Mouse (Mus musculus) kidney, embryonic 16.5 days (tissue): ENCODE measurements around the gene Gm11639. TPM values are rescaled to one million over a fixed set of nuclear protein-coding genes. Genes with fewer than 3 reads are reported as not detected.

Experiments used
- ATAC-seq: fragments of 200-750 bp; cut with Nextera tagmentation; 2 replicates; pipeline ENCODE4 v1.8.0; 2017; ENCODE audit warnings: moderate TSS enrichment; ENCODE audit not compliant: low FRiP score, low TSS enrichment
- H3K27ac ChIP-seq: fragments of 300-500 bp; sonication (generic); 2 replicates; pipeline ENCODE4 v1.5.1; 2014; ENCODE audit warnings: low read length
- H3K27me3 ChIP-seq: fragments of 300-500 bp; sonication (generic); 2 replicates; pipeline ENCODE4 v1.6.1; 2014; ENCODE audit warnings: low read length, control low read depth, mixed read lengths; ENCODE audit not compliant: insufficient read depth
- H3K36me3 ChIP-seq: fragments of 300-500 bp; sonication (generic); 2 replicates; pipeline ENCODE4 v1.6.1; 2014; ENCODE audit warnings: low read length, control low read depth, mixed read lengths; ENCODE audit not compliant: insufficient read depth
- H3K4me1 ChIP-seq: fragments of 300-500 bp; sonication (generic); 2 replicates; pipeline ENCODE4 v1.6.1; 2014; ENCODE audit warnings: low read length, control low read depth, mixed read lengths; ENCODE audit not compliant: insufficient read depth
- H3K4me2 ChIP-seq: fragments of 300-500 bp; sonication (generic); replicated peaks from 2 replicates; pipeline ENCODE4 v1.6.1; 2014; ENCODE audit warnings: low read depth, low read length
- H3K4me3 ChIP-seq: fragments of 300-500 bp; sonication (generic); 2 replicates; pipeline ENCODE4 v1.5.1; 2014; ENCODE audit warnings: mild to moderate bottlenecking, low read length
- H3K9ac ChIP-seq: fragments of 300-500 bp; sonication (generic); replicated peaks from 2 replicates; pipeline ENCODE4 v1.6.1; 2014; ENCODE audit warnings: low read length
- H3K9me3 ChIP-seq: fragments of 300-500 bp; sonication (generic); 2 replicates; pipeline ENCODE4 v1.6.1; 2016; ENCODE audit warnings: low read length, control low read depth
- WGBS: fragments of 180-500 bp; shearing (Covaris S2); extraction: QIAGEN DNeasy Blood & Tissue Kit; methylation state at CpG from one replicate; pipeline ENCODE4 v1.1.7; 2014; 5-methylcytosine and 5-hydroxymethylcytosine counted together
- polyA plus RNA-seq: library from polyadenylated mRNA; unstranded; fragments of >200 nt; fragmentation: Nextera tagmentation; extraction: Ambion mirVana; gene quantifications from 2 replicates; pipeline ENCODE4 v1.2.1, GENCODE M21; 2015

Gene Gm11639
- polyA plus RNA-seq, 1 experiment from 2014 or later: not detected

GRCm38 (mm10) chr11:104667399-104667798 is 18.1 kb upstream of the Gm11639 start:
- H3K36me3 ChIP-seq: no peaks in the 10 kb centered on the region
- H3K4me3 ChIP-seq: no peak overlapping the region
- no peaks in the 10 kb centered on the region for H3K27me3 ChIP-seq
- ATAC-seq: no peak
- no peak overlapping the region for H3K27ac ChIP-seq
- H3K9ac ChIP-seq: no peak overlapping the region
- 0 out of 2 replicates have a peak, but pooled peaks cover 7% of the 10 kb centered on the region for H3K4me1 ChIP-seq
- no peak overlapping the region for H3K4me2 ChIP-seq
- no peaks in the 10 kb centered on the region for H3K9me3 ChIP-seq
- whole genome bisulfite sequencing: 61% methylated on average over 5 of the region's 5 CpGs

- H3K27ac ChIP-seq: no peak overlapping the region
- no peaks in the 10 kb centered on the region for H3K9me3 ChIP-seq
- H3K4me3 ChIP-seq: no peak overlapping the region
- no peak overlapping the region for H3K9ac ChIP-seq
- no peak for ATAC-seq
- 76% methylated on average over 4 of the region's 4 CpGs for WGBS
- H3K27me3 ChIP-seq: no peaks in the 10 kb centered on the region
- no peak overlapping the region for H3K4me2 ChIP-seq
- no peaks in the 10 kb centered on the region for H3K36me3 ChIP-seq
- H3K4me1 ChIP-seq: no peaks in the 10 kb centered on the region
Observed at GRCm38 (mm10) chr11:104673412-104673811, 12.1 kb upstream of the Gm11639 start.

- WGBS: 92% methylated on average over 11 of the region's 11 CpGs
Observed at GRCm38 (mm10) chr11:104674768-104675167, 10.7 kb upstream of the Gm11639 start.

GRCm38 (mm10) chr11:104693235-104693634 is 7.7 kb downstream of the Gm11639 start:
- H3K27me3 ChIP-seq: no peaks in the 10 kb centered on the region
- no peak overlapping the region for H3K9ac ChIP-seq
- H3K4me1 ChIP-seq: no peaks in the 10 kb centered on the region
- no peak overlapping the region for H3K4me3 ChIP-seq
- no peaks in the 10 kb centered on the region for H3K36me3 ChIP-seq
- H3K9me3 ChIP-seq: no peaks in the 10 kb centered on the region
- H3K4me2 ChIP-seq: no peak overlapping the region
- 80% methylated on average over 6 of the region's 6 CpGs for WGBS
- H3K27ac ChIP-seq: no peak overlapping the region
- ATAC-seq: no peak

More at GRCm38 (mm10) chr11:104674768-104675167, 10.7 kb upstream of the Gm11639 start:
- H3K27me3 ChIP-seq: no peaks in the 10 kb centered on the region
- H3K4me1 ChIP-seq: no peaks in the 10 kb centered on the region
- ATAC-seq: no peak
- no peak overlapping the region for H3K27ac ChIP-seq
- H3K4me2 ChIP-seq: no peak overlapping the region
- H3K9me3 ChIP-seq: no peaks in the 10 kb centered on the region
- no peaks in the 10 kb centered on the region for H3K36me3 ChIP-seq
- no peak overlapping the region for H3K9ac ChIP-seq
- no peak overlapping the region for H3K4me3 ChIP-seq

- ATAC-seq: peak; percentile 83
- Histone ChIP-seq H3K27me3 (no peaks in the 10 kb centered on the region), H3K4me2 (peak overlapping the region; percentile 46), H3K9ac (no peak overlapping the region; the same call in 1 of the 2 replicates), H3K27ac (no peak overlapping the region), H3K4me1 (peaks cover 5% of the 10 kb centered on the region; the same call in 1 of the 2 replicates), H3K4me3 (peak overlapping the region; percentile 26), H3K9me3 (no peaks in the 10 kb centered on the region), H3K36me3 (no peaks in the 10 kb centered on the region)
- WGBS: 19% methylated on average over 15 of the region's 15 CpGs
Observed at GRCm38 (mm10) chr11:104704097-104704496, 18.6 kb downstream of the Gm11639 start.

- ATAC-seq: no peak
- Histone ChIP-seq H3K4me2 (no peak overlapping the region), H3K27me3 (no peaks in the 10 kb centered on the region), H3K36me3 (no peaks in the 10 kb centered on the region), H3K9me3 (no peaks in the 10 kb centered on the region), H3K4me1 (peaks cover 5% of the 10 kb centered on the region; the same call in 1 of the 2 replicates), H3K9ac (no peak overlapping the region), H3K27ac (no peak overlapping the region), H3K4me3 (no peak overlapping the region)
- WGBS: 73% methylated on average over 2 of the region's 2 CpGs
Observed at GRCm38 (mm10) chr11:104707084-104707483, 21.6 kb downstream of the Gm11639 start.

- Histone ChIP-seq H3K27me3 (no peaks in the 10 kb centered on the region), H3K9ac (no peak overlapping the region), H3K36me3 (no peaks in the 10 kb centered on the region), H3K4me3 (no peak overlapping the region), H3K4me2 (no peak overlapping the region), H3K4me1 (no peaks in the 10 kb centered on the region), H3K27ac (no peak overlapping the region), H3K9me3 (no peaks in the 10 kb centered on the region)
- WGBS: 73% methylated on average over 9 of the region's 9 CpGs
- no peak for ATAC-seq
Observed at GRCm38 (mm10) chr11:104744995-104745568, 59.6 kb downstream of the Gm11639 start.

GRCm38 (mm10) chr11:104765762-104766161 is 80.3 kb downstream of the Gm11639 start:
- no peak overlapping the region for H3K27ac ChIP-seq

GRCm38 (mm10) chr11:104767068-104767467 is 81.6 kb downstream of the Gm11639 start:
- no peak for ATAC-seq
- Histone ChIP-seq H3K4me2 (no peak overlapping the region), H3K36me3 (no peaks in the 10 kb centered on the region), H3K4me1 (no peaks in the 10 kb centered on the region), H3K27me3 (no peaks in the 10 kb centered on the region), H3K9me3 (no peaks in the 10 kb centered on the region), H3K27ac (no peak overlapping the region), H3K4me3 (no peak overlapping the region), H3K9ac (no peak overlapping the region)
- 35% methylated on average over 1 of the region's 1 CpGs for WGBS

More at GRCm38 (mm10) chr11:104765762-104766161, 80.3 kb downstream of the Gm11639 start:
- Histone ChIP-seq H3K36me3 (no peaks in the 10 kb centered on the region), H3K9me3 (no peaks in the 10 kb centered on the region), H3K27me3 (no peaks in the 10 kb centered on the region), H3K4me1 (no peaks in the 10 kb centered on the region), H3K4me2 (no peak overlapping the region), H3K4me3 (no peak overlapping the region), H3K9ac (no peak overlapping the region)
- ATAC-seq: no peak
- WGBS: 35% methylated on average over 6 of the region's 6 CpGs

GRCm38 (mm10) chr11:104768072-104768471 is 82.6 kb downstream of the Gm11639 start:
- Histone ChIP-seq H3K9me3 (no peaks in the 10 kb centered on the region), H3K4me2 (no peak overlapping the region), H3K9ac (no peak overlapping the region), H3K4me3 (no peak overlapping the region), H3K36me3 (no peaks in the 10 kb centered on the region), H3K27me3 (no peaks in the 10 kb centered on the region), H3K27ac (no peak overlapping the region), H3K4me1 (no peaks in the 10 kb centered on the region)
- no peak for ATAC-seq
- WGBS: 12% methylated on average over 5 of the region's 5 CpGs
